Mouse (Mus musculus) heart, postnatal 25 days (tissue): Measurements from ENCODE around the gene Cdc6. TPM values are rescaled to one million over a fixed set of nuclear protein-coding genes. Genes with fewer than 3 reads are reported as not detected.
"Not testable (repeated sequence)": the region's sequence is repeated elsewhere in the genome, so short reads cannot be mapped to it uniquely, and the experiment has no call there.

Experiments used
- DNase-seq: peaks from one replicate; pipeline ENCODE4 v3.0.0; 2022; ENCODE audit warnings: low spot score
- intact Hi-C: fragments of 180-260 bp; cut with DNase I; formaldehyde crosslinking; loops from one replicate; pipeline ENCODE4 v1.15.1; 2025
- total RNA-seq, 2 experiments: library from RNA; stranded (reverse); gene quantifications; 2 replicates each; pipeline ENCODE4 v1.2.3; 2021

Gene Cdc6
- total RNA-seq, 2 experiments from 2014 or later, result 0.28 to 0.52 TPM

DNA sequence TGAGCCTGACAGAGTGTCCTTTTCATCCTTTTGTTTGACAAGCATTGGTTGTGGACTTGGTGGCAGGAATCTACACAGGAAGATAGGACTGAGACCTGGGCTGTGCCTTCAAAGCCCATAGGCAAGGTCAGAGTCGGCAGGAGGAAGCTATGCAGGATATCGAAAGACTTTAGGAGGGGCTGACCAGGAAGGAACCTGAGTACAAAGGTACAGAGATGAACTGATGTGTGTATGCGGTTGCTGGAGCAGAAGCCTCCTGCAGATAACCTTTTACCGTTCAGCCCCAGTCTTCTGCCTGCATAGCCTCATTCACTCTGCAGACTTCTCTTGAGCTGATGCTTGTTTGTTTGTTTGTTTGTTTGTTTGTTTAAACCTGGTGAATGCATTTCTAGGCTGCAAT is 2.0 kb upstream of the Cdc6 start:
- intact Hi-C loops, result loop anchor here (5.0 kb wide), 1 partner anchor 203 kb away; the partner anchor contains the start of gene Csf3
- DNase-seq, result no peak

DNA sequence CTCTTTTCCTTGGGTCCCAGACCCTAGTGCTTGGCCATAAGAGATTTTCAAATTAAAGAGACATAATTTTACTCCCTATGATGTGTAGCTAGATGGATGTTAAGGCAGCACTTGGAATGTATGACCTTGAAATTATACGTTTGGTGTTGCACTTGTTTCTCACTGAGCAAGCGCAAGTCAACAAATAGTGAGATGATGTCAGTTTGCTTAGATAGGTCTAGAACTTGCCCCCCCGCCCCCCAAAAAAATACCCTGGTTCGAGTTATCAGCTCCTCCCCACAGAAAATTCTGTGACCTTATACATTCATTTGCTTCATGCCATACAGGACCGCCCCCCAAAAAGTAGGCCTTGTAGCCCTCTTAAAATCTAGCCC is 551 bp upstream of the Cdc6 start:
- intact Hi-C loops, result loop anchor here (5.0 kb wide), 1 partner anchor 205 kb away; the partner anchor contains the start of gene Csf3

DNA sequence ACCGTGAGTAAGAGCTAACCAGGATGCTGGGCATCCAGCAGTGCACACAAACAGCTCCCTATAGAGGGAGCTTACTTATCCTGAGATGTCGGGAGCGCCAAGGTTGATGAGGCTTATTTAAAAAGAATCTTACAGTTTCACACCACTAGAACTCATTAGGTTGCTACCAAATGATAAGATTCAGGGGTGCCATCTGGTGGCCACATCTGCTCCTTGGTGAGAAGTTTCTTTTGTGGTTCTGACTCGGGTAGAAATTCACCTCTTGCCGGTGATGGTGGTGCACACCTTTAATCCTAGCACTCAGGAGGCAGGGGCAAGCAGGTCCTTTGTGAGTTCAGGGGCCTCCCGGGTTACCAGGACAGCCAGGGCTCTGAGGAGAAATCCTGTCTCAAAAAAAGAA is 2.1 kb downstream of the Cdc6 start:
- no peak for DNase-seq
- intact Hi-C loops, result loop anchor here (1.0 to 5.0 kb wide), 2 partner anchors 50 to 207 kb away; partner anchors contain the start of gene Csf3

More for the DNA sequence above, 551 bp upstream of the Cdc6 start:
- DNase-seq, result no peak

DNA sequence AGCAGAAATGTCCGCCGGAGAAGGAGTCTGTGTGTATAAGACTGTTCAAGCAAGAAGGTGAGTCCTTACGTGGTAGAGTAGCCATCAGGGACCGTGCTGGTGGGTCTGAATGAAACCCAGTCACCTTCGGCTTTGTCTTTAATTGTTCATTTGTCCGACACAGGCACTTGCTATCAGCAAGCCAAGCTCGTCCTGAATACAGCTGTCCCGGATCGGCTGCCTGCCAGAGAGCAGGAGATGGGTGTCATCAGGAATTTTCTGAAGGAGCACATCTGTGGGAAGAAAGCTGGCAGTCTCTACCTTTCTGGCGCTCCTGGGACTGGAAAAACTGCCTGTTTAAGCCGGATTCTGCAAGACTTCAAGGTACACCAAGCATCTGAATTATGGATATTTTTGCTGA is 2.8 kb downstream of the Cdc6 start:
- DNase-seq, result no peak
- intact Hi-C loops, result no loop called here

DNA sequence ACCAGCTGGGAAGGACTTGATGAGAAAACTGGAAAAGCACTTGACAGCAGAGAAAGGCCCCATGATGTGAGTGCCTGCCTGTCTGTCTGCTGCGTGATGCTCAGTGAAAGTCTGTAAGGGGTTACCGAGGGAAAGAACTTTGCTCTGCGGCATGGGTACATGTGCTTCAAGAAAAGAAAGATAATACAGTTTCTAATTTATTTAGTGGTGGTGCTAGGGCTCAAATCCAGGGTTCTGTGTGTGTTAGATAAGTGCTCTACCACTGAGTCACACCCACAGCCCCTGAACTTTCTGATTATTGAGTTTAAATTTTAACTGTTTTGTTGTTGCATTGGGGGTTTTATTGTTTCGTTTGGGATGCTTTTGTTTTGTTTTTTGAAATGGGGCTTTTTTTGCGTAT is 3.9 kb downstream of the Cdc6 start:
- intact Hi-C loops, result no loop called here
- DNase-seq, result no peak

DNA sequence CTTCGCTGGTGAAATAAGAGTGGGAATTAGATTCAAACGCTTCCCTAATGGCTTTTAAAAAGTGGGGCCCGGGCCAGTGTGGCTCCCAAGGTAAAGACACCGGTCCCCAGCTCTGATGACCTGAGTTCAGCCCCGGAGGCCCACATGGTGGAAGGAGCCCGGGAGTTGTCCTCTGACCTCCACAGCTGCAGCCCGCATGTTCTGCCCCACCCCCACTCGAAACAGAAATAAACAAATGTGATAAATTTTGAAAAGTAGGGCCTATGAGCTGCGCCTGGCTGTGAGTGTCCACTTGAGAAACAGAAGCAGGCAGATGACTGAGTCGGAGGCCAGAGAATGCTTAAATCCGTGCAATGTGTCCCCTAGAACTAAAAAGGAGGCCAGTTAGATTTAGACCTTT is 6.6 kb downstream of the Cdc6 start:
- DNase-seq, result no peak
- intact Hi-C loops, result no loop called here

DNA sequence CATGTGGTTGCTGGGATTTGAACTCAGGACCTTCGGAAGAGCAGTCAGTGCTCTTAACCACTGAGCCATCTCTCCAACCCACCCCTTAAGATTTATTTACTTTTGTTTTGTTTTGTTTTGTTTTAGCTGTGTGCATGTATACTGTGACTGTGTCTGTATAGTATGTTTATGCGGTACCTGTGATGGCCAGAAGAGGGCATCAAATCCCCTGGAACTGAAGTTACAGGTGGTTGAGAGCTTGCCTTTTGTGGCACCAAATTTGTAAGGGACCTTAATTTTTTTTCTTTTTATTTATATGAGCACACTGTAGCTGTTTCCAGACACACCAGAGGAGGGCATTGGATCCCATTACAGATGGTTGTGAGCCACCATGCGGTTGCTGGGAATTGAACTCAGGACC is 8.8 kb downstream of the Cdc6 start:
- intact Hi-C loops, DNase-seq: not testable (repeated sequence)

DNA sequence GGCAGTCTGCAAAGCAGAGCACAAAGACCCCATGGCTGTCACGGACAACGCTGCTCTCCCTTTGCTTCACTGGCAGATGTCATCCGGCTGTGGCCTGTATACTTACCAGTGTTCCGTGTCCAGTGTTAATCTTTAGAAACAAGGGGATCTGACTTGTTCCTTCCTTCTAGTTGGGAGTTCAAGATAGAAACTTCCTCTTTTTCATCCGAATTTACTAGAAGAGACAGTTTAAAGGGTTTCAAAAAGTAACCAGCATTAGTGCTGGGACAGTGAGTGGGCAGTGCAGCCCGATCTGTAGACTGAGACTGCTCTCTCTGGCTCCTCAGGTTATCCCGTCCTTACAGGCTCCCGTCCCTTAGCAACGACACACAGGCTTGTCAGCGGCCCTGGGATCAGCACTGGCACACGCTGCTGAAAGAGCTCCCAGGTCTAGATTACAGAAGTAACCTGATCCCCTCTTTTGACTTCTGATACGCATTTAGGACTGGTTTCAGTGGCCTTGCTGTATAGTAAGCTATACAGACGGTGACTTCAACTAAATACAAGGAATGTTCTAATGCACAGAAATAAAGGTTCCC is 9.9 kb downstream of the Cdc6 start:
- intact Hi-C loops, result loop anchor here (2.0 kb wide), 1 partner anchor 203 kb away; no protein-coding TSS in a partner anchor

DNA sequence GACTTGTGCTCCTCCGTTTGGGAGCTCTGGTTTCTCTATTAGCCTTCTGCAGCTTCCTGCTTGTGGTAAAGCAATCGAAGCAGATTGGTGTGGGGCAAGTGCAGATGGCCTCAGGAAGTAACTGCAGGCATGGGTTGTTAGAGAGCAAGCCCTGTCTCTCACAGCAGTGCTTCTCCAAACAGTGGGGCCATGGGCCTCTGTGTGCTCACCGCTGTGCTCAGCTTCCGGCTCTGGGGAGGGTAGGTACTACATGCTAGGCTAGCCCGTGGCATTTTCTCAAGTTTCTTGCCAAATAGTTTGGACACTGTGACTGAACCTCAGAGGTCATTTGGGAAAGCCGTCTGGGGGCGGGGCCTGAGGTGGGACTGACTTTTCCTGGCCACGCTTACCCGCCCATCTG is 10.6 kb downstream of the Cdc6 start:
- DNase-seq, result no peak
- intact Hi-C loops, result loop anchor here (2.0 kb wide), 1 partner anchor 203 kb away; no protein-coding TSS in a partner anchor

More for the DNA sequence above, 9.9 kb downstream of the Cdc6 start:
- DNase-seq, result no peak

DNA sequence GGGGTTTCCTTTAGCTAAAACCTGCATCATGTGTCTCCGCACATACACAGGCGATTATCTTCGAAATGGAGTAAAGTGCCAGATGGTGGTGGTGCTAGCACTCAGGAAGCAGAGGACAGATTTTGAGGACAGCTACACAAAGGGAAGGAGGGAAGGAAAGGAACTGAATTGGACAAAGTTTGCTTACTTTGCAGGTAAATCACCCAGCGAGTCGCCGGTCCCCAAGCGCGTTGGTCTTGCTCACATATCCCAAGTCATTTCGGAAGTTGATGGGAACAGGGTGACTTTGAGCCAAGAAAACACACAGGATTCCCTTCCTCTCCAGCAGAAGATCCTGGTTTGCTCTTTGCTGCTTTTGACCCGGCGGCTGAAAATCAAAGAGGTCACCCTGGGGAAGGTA is 11.4 kb downstream of the Cdc6 start:
- no peak for DNase-seq
- intact Hi-C loops, result loop anchor here (2.0 kb wide), 1 partner anchor 202 kb away; no protein-coding TSS in a partner anchor

DNA sequence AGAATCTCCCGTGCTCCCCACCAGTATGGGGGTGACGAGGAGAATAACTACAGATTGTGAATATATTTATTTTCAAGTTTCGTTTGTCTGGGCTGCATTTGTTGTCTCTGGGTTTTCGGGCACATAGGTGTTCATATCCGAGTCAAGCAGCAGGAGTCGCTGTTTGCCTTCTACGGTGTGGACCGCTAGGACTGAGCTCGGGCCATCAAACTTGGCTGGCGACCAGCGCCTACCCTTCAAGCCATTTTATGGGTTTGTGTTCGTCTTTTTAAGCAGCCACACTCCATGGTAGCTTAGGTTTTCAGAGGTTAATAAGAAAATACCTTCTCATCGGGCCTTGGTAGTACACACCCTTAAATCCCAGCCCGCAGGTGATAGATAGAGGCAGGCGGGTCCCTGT is 14.2 kb downstream of the Cdc6 start:
- DNase-seq, result not testable (repeated sequence)
- intact Hi-C loops, result loop anchor here (1.0 to 5.0 kb wide), 2 partner anchors 50 to 115 kb away; no protein-coding TSS in a partner anchor

DNA sequence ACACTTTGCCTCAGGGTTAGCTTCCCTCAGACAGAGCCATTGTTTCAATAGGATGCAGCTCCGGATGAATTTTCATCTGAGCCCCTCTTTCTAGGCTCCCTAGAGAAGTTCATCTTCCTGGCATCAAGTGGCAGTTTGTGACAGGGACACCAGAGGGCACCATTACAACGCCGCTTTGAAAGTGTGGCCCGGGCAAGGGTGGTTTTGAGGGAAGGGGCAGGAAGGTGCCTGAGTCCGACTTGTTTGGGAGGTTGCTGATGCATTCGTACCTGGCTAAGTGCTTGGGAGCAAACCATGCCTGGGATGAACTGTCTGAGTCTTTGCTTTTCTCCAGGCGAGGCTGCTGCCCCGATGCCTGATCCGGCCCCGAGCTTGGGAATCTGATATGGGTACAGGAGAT is 14.7 kb downstream of the Cdc6 start:
- not testable (repeated sequence) for DNase-seq

DNA sequence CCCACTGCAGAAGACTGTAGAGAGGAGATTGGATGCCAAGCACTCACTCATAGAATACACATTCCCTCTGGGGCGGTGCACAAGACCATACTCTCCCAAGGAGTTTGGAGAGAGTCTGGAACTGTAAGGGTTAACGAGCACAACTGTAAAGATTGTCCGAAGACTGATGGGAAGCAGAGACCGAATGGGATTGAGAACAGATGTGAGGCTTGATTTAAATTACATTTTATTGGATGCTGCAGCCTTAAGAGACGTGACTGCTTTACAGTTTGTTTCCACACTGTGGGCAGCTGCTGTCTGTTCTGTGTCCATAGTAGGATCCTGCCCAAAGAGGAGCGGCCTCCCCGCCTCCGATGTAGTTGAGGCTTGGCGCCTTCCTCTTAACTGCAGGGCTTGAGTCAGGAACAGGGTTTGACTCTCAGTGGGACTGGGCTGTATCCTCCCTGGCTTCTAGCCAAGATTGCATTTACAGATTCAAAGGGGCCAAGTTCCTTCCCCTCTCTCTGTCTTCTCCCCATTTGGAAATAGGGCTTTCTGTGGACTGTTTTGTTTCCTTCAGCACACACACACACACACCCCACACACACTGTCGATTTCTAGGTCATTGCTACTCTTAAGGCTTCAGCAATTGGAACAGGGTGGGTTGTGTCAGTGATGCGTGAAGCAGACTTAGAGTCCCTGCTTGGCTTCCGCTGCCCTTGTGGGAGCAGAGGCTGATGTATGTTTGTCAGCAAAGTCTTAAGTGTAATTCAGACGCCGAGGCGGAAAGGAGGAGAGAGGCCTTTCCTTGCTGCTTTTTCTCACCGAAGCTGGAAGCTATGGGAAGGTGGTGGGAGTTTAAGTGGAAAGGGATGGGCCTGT is 15.5 kb downstream of the Cdc6 start:
- intact Hi-C loops, result loop anchor here (1.0 to 5.0 kb wide), 2 partner anchors 49 to 114 kb away; no protein-coding TSS in a partner anchor
- DNase-seq, result not testable (repeated sequence)

More for the DNA sequence above, 14.7 kb downstream of the Cdc6 start:
- intact Hi-C loops, result loop anchor here (1.0 to 5.0 kb wide), 2 partner anchors 50 to 115 kb away; no protein-coding TSS in a partner anchor

DNA sequence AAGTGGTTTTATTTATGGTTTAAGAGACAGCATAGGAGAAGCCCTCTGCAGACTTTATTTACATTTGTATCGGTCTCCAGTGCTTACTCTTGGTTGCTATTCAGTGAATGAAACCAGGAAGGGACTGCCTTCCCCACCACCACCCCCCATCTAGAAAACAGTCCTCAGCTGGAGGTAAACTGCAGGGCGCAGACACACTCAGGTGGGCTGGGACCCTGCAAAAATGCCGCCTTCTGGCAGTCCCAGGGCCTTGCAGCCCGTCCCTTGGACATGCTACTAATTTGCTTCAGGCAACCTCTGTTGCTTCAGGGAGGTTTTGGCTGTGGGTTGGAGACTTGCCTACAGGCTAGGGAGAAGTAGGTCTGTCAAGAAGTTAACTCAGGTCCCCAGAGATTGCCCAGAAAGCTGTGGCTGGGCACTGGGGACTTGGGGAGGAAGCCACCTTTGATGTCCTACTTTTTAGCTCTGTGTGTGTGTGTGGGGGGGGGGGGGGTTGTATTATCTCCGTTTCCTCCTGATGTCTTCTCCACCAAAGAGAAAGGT is 17.1 kb downstream of the Cdc6 start:
- no peak for DNase-seq
- intact Hi-C loops, result loop anchor here (5.0 kb wide), 2 partner anchors 113 to 228 kb away; no protein-coding TSS in a partner anchor

DNA sequence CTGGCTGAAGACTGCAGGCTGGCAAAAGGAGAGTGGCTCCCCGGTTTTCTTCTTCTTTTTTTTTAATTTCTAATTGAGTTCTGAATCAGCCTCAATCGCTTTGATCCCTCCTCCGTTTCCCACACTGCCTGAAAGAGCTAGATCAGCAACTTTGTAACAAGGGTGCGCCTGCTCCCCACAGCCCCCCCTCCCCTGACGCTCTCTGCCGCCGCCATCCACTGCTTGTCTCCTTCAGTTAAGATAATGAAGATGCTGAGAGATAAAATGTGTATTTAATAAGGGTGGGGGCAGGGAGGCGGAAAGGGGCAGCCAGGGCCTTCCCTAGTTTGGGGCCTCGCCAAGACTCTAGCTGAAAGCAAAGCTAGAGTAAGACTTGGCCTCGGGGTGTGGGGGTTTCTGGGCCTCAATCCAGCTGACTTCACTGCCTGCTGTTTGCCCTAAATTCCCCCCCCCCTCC is 17.7 kb downstream of the Cdc6 start:
- intact Hi-C loops, result loop anchor here (5.0 kb wide), 1 partner anchor 227 kb away; no protein-coding TSS in a partner anchor

DNA sequence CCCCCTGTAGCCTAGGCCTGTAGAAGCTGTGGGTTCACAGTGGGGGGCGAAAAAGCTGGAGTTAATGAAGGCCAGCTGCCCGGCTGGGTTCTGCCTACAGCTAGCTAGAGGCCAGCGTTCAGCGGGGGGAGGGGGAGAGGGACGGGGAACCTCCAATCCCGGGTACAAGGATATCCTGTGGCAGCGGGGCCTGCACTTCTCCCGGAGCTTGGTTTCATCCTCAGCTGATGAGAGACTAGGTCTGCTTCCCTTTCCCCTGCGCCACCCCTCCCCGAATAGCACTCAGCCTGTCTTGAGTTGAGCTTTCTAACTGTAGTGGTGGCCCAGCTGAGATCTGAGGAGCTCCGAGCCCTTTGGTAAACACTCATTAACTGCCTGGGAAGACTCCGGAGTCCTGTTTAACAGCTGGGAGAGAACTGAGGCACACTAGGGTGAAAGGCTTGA is 18.3 kb downstream of the Cdc6 start:
- no peak for DNase-seq
- intact Hi-C loops, result loop anchor here (5.0 kb wide), 1 partner anchor 226 kb away; no protein-coding TSS in a partner anchor

More for the DNA sequence above, 17.7 kb downstream of the Cdc6 start:
- no peak for DNase-seq

DNA sequence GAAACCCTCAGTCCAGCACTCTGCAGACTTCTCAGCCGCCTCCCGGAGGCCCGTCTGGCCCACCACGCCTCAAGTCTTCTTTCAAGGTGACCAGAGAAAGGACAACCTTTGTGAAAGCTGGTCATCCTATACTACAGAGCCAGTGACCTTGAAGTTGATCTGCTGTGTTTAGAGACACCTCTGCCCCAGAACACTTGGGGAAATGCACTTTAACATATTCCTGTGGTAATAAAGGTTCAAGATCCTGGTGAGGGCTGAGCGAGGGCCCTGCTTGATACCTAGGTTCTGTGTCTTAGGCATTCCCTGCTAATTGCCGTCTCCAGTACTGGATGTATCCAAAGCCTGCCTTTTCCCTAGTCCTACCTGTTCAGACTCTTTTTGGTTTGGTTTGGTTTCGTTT is 19.0 kb downstream of the Cdc6 start:
- intact Hi-C loops, result loop anchor here (5.0 kb wide), 1 partner anchor 226 kb away; no protein-coding TSS in a partner anchor
- no peak for DNase-seq

DNA sequence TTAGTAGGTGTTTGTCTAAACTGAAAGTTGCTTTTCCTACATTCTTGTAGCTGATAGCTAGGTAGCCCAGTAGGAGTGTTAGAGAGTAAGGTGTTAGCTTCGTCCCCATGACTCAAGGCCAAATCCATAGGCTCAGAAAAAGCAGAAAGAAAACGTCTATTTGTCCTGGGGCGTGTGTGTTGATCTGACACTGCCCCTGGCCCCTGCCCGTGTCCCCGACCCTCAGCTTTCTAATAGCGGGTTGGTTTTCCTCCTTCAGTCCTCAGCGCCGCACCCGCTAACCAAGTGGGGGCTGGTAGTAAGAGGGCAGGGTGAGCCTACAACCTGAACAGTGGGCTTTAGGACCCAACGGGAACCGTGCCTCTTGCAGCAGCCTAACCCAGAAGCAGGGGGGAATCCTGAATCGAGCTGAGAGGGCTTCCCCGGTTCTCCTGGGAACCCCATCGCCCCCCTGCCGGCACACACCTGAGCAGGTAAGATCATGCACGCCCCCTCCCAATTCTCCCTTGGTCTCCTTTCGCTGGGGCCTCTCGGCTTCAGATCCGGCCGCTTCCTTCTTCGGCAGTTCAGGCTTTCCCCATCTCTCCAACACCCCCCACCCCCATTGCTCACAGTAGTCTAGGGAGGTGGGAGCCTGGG is 20.0 kb downstream of the Cdc6 start, which contains the start of gene Rara:
Gene Rara (plus strand): TSS at position 381 of the 639 bp plus-strand sequence.
- intact Hi-C loops, result loop anchor here (5.0 kb wide), 1 partner anchor 225 kb away; no protein-coding TSS in a partner anchor
- no peak for DNase-seq

DNA sequence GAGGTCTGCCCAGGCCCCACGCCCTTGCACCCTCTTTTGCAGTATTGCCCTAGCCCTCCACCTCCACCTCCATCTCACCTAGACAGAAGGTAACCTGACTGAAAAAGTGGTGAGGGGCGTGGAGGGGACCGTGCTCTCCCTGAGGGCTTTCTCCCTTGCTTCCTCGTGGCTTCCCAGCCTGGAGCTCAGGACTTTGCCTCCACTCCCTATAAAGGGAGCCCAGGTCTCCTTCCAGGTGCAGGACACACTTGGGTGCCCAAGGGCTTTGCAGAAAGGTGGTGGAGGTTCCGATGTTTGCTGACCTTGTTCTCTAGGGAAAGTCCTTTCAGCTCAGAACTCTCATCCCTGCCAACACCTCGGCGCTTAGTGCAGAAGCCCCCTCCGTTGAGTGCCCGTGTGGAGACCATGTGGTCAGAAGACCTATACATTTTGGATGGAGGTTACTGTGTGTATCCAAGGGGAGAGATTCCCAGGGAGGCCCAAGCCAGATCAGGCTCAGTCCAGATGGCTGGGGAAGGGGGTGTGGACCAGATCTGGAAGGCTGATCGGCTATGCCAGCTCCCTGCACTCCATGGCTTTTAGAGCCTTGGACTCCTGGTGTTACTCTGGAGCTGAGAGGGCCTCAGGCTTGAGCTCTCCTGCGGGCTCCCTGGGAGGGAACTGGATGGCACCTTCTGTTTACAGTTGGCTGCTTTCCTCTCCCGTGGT is 20.7 kb downstream of the Cdc6 start:
- DNase-seq, result no peak
- intact Hi-C loops, result loop anchor here (5.0 kb wide), 1 partner anchor 224 kb away; no protein-coding TSS in a partner anchor
